Mouse (Mus musculus) gastrocnemius, postnatal 4 days (tissue): ENCODE results near the gene Aqp11. TPM values are rescaled to one million over a fixed set of nuclear protein-coding genes. Genes with fewer than 3 reads are reported as not detected.
A peak's percentile ranks its signal among the peaks of the same experiment; 100 is the strongest.

ENCODE experiments used
- DNase-seq, 2 experiments: peaks; one replicate each; pipeline ENCODE4 v3.0.0; 2021 to 2022; ENCODE audit warnings: low spot score in 2 of 2, mixed read lengths in 2 of 2
- long read RNA-seq, 2 experiments: library from polyadenylated mRNA; stranded (forward); transcript quantifications; one replicate each; pipeline ENCODE4 v2.0.0; 2021
- total RNA-seq, 2 experiments: library from RNA; stranded (reverse); gene quantifications; 2 replicates each; pipeline ENCODE4 v1.2.3; 2021

Aqp11 gene
- 1 to 10 TPM; 2.6 to 3.1 TPM for total RNA-seq
- long read RNA-seq, experiment 1, partial matches to known transcripts, result 0 of 1 reads
- long read RNA-seq, experiment 1, other reads (novel, unspliced or antisense), result 0 of 1 reads
- long read RNA-seq, experiment 2, partial matches to known transcripts, result 0 of 6 reads
- long read RNA-seq, experiment 2, other reads (novel, unspliced or antisense), result 2 of 6 reads

GRCm38 (mm10) chr7:97737638-97738456 is at the start of gene Aqp11:
Aqp11 (minus strand) TSS chr7:97738289.
- DNase-seq, result peak; percentile 73 to 87

- DNase-seq, result no peak
These were observed 45.4 kb upstream of the Aqp11 start for GRCm38 (mm10) chr7:97783523-97783922.

- no peak for DNase-seq
These were observed 43.4 kb upstream of the Aqp11 start for GRCm38 (mm10) chr7:97781496-97781895.

- no peak for DNase-seq
These were observed 42.7 kb upstream of the Aqp11 start for GRCm38 (mm10) chr7:97780815-97781214.

- no peak for DNase-seq
These were observed 42.1 kb upstream of the Aqp11 start for GRCm38 (mm10) chr7:97780222-97780621.

GRCm38 (mm10) chr7:97777191-97777590 is 39.1 kb upstream of the Aqp11 start:
- no peak for DNase-seq

- DNase-seq, result no peak
These were observed 37.8 kb upstream of the Aqp11 start for GRCm38 (mm10) chr7:97775923-97776322.

GRCm38 (mm10) chr7:97775380-97775779 is 37.3 kb upstream of the Aqp11 start:
- DNase-seq, result no peak

GRCm38 (mm10) chr7:97770841-97771620 is 32.9 kb upstream of the Aqp11 start:
- DNase-seq, result no peak

GRCm38 (mm10) chr7:97769020-97769419 is 30.9 kb upstream of the Aqp11 start:
- DNase-seq, result no peak

GRCm38 (mm10) chr7:97767841-97768240 is 29.8 kb upstream of the Aqp11 start:
- DNase-seq, result no peak

- DNase-seq, result no peak
These were observed 28.5 kb upstream of the Aqp11 start for GRCm38 (mm10) chr7:97766406-97767166.

- no peak for DNase-seq
These were observed 27.9 kb upstream of the Aqp11 start for GRCm38 (mm10) chr7:97765963-97766347.

GRCm38 (mm10) chr7:97765181-97765962 is 27.3 kb upstream of the Aqp11 start:
- DNase-seq, result no peak

- DNase-seq, result no peak
These were observed 26.5 kb upstream of the Aqp11 start for GRCm38 (mm10) chr7:97764591-97764990.

GRCm38 (mm10) chr7:97756967-97757881 is 19.1 kb upstream of the Aqp11 start:
- DNase-seq, result no peak

GRCm38 (mm10) chr7:97749207-97750190 is 11.4 kb upstream of the Aqp11 start:
- DNase-seq, result no peak
